Mouse (Mus musculus) heart, embryonic 14.5 days (tissue): Measurements from ENCODE around the gene Cdh23. TPM values are rescaled to one million over a fixed set of nuclear protein-coding genes. Genes with fewer than 3 reads are reported as not detected.

Experiments
- ATAC-seq: fragments of 200-750 bp; cut with Nextera tagmentation; 2 replicates; pipeline ENCODE4 v1.8.0; 2017; ENCODE audit warnings: low read depth, moderate TSS enrichment; ENCODE audit not compliant: insufficient number of reproducible peaks, insufficient read depth, low FRiP score
- H3K27ac ChIP-seq, 2 experiments: fragments of 200-500 bp in 1 of 2; fragments of 300-500 bp in 1 of 2; sonication (generic) in 1 of 2; replicated peaks in 1 of 2; 2 replicates each; pipeline ENCODE4 v1.5.1; 2012 to 2014; ENCODE audit warnings: low read depth in 2 of 2, low read length in 2 of 2, control low read depth in 1 of 2, mild to moderate bottlenecking in 1 of 2, mixed read lengths in 1 of 2; ENCODE audit not compliant: control insufficient read depth in 1 of 2, insufficient read depth in 1 of 2
- H3K27me3 ChIP-seq: fragments of 300-500 bp; sonication (generic); 2 replicates; pipeline ENCODE4 v1.6.1; 2014; ENCODE audit warnings: mild to moderate bottlenecking, low read length, control low read depth; ENCODE audit not compliant: control insufficient read depth, insufficient read depth
- H3K36me3 ChIP-seq: fragments of 300-500 bp; sonication (generic); 2 replicates; pipeline ENCODE4 v1.6.1; 2014; ENCODE audit warnings: mild to moderate bottlenecking, control low read depth, low read length, mixed read lengths; ENCODE audit not compliant: control insufficient read depth, insufficient read depth
- H3K4me1 ChIP-seq, 2 experiments: fragments of 200-500 bp in 1 of 2; fragments of 300-500 bp in 1 of 2; sonication (generic) in 1 of 2; 2 replicates each; pipeline ENCODE4 v1.6.1; 2012 to 2014; ENCODE audit warnings: low read length in 2 of 2, control low read depth in 1 of 2, mixed read lengths in 1 of 2; ENCODE audit not compliant: control insufficient read depth in 2 of 2, insufficient read depth in 2 of 2
- H3K4me2 ChIP-seq: fragments of 300-500 bp; sonication (generic); 2 replicates; pipeline ENCODE4 v1.6.1; 2014; ENCODE audit warnings: mild to moderate bottlenecking, low read length
- H3K4me3 ChIP-seq, 2 experiments: fragments of 200-500 bp in 1 of 2; fragments of 300-500 bp in 1 of 2; sonication (generic) in 1 of 2; 2 replicates each; pipeline ENCODE4 v1.5.1; 2012 to 2014; ENCODE audit warnings: low read length in 2 of 2, mild to moderate bottlenecking in 2 of 2, control low read depth in 1 of 2, low read depth in 1 of 2, moderate library complexity in 1 of 2; ENCODE audit not compliant: control insufficient read depth in 1 of 2, insufficient read depth in 1 of 2
- H3K9ac ChIP-seq: fragments of 300-500 bp; sonication (generic); 2 replicates; pipeline ENCODE4 v1.6.1; 2014; ENCODE audit warnings: mild to moderate bottlenecking, low read length
- H3K9me3 ChIP-seq: fragments of 300-500 bp; sonication (generic); 2 replicates; pipeline ENCODE4 v1.6.1; 2016; ENCODE audit warnings: low read length, control low read depth; ENCODE audit not compliant: control insufficient read depth
- WGBS: fragments of 180-500 bp; shearing (Covaris S2); extraction: QIAGEN DNeasy Blood & Tissue Kit; methylation state at CpG from one replicate; pipeline ENCODE4 v1.1.7; 2014; 5-methylcytosine and 5-hydroxymethylcytosine counted together
- polyA plus RNA-seq: library from polyadenylated mRNA; unstranded; fragments of >200 nt; fragmentation: Nextera tagmentation; extraction: Ambion mirVana; gene quantifications from 2 replicates; pipeline ENCODE4 v1.2.1, GENCODE M21; 2014

Gene Cdh23
- polyA plus RNA-seq, 1 experiment from 2014 or later = 0.31 TPM

- no peak for ATAC-seq
Measured at GRCm38 (mm10) chr10:60558491-60558927, 137.8 kb downstream of the Cdh23 start.

GRCm38 (mm10) chr10:60552951-60553635 is 143.2 kb downstream of the Cdh23 start:
- no peak for ATAC-seq
- no peaks in the 10 kb centered on the region for H3K36me3 ChIP-seq
- no peaks in the 10 kb centered on the region for H3K4me1 ChIP-seq
- H3K9ac ChIP-seq = no peak overlapping the region
- H3K9me3 ChIP-seq = no peaks in the 10 kb centered on the region
- H3K4me3 ChIP-seq = no peak overlapping the region
- H3K27me3 ChIP-seq = no peaks in the 10 kb centered on the region
- no peak overlapping the region for H3K4me2 ChIP-seq
- H3K27ac ChIP-seq = no peak overlapping the region
- WGBS = 74% methylated on average over 3 of the region's 4 CpGs

More at GRCm38 (mm10) chr10:60558491-60558927, 137.8 kb downstream of the Cdh23 start:
- H3K27me3 ChIP-seq = no peaks in the 10 kb centered on the region
- no peak overlapping the region for H3K4me2 ChIP-seq
- H3K9me3 ChIP-seq = no peaks in the 10 kb centered on the region
- H3K4me3 ChIP-seq = no peak overlapping the region
- H3K36me3 ChIP-seq = no peaks in the 10 kb centered on the region
- H3K27ac ChIP-seq = no peak overlapping the region
- peaks cover 3% of the 10 kb centered on the region in 2 experiments; a peak in 3 of 4 replicates for H3K4me1 ChIP-seq
- H3K9ac ChIP-seq = no peak overlapping the region
- 10% methylated on average over 9 of the region's 9 CpGs for WGBS

DNA sequence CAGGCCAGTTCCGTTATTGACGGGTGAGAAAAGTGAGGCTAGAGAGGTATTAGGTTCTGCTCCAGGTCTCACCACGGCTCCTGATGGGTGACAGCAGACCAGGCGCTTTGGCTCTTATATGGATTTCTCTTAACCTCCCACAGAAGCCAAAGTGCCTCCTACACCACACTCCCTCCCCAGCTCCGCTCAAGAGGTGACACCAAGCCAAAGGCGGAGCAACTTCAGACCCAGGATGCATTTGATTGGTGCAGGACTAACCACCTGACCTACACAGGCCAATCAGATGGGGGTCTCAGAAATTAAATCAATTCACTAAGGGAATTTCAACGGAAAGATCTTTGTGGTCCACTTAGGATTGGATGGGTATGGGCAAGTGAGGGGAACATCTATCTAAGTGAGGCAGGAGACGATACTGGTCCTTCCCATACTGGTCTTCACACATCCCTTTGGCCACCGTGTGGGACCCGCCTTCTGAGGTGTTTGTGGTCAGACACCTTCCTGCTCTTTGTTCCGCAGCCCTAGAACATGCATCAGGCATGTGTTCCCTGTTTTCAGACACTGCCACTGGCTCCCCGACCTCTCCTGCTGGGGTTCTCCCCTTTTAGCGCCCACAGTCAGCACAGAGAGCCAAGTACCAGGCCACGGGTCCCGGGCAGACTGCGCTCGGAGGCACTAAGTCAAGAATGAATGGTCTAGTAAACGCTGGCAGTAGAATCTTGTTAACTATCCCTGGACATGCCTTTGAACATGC is 157.0 kb downstream of the Cdh23 start:
- Histone ChIP-seq H3K4me2 (no peak overlapping the region), H3K4me3 (no peak overlapping the region), H3K9ac (no peak overlapping the region), H3K27ac (no peak overlapping the region), H3K9me3 (peaks cover 5% of the 10 kb centered on the region), H3K27me3 (no peaks in the 10 kb centered on the region), H3K4me1 (0 out of 4 replicates have a peak, but pooled peaks cover 0 to 3% of the 10 kb centered on the region in 2 experiments), H3K36me3 (no peaks in the 10 kb centered on the region)
- WGBS = 75% methylated on average over 18 of the region's 18 CpGs
- no peak for ATAC-seq

DNA sequence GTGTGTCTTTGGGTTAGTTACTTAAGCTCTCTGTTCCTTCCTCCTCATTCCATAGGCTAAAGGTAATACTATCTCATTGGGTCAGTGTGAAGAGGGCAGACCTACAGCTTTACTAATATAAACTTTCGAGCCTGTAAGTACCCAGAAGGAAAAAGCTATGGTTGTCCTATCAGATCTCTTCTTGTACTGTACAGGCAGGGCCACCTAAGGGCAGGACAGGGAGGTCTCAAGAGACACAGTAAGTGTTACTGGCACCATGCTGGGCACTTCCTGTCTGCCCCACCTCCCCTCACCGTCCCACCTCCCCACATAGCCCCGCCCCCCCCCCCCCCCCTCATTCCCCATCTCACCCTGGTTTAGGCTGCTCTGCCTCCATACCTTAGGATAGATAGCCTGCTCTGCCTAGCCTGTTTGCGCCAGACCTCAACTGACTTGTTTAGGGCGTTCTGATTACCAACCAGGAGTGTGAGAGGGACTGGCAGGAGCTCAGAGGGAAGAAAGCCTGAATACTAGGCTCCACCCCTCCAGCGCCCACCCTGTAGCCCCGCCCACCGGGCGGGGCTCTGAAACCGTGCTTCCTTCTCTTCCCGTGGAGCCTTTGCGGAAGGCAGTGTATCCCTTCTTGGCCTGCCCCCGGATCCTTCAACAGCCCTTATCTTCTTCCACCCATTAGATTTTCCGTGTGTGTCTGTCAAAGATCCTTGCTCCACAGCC is 160.0 kb downstream of the Cdh23 start:
- 8% methylated on average over 13 of the region's 14 CpGs for whole genome bisulfite sequencing
- Histone ChIP-seq H3K4me1 (0 out of 4 replicates have a peak, but pooled peaks cover 0 to 3% of the 10 kb centered on the region in 2 experiments), H3K4me2 (peak overlapping the region; percentile 31), H3K9ac (no peak overlapping the region), H3K4me3 (no peak overlapping the region), H3K27me3 (peaks cover 6% of the 10 kb centered on the region; the same call in 1 of the 2 replicates), H3K27ac (no peak overlapping the region), H3K9me3 (no peaks in the 10 kb centered on the region), H3K36me3 (no peaks in the 10 kb centered on the region)
- ATAC-seq = peak; percentile 44

DNA sequence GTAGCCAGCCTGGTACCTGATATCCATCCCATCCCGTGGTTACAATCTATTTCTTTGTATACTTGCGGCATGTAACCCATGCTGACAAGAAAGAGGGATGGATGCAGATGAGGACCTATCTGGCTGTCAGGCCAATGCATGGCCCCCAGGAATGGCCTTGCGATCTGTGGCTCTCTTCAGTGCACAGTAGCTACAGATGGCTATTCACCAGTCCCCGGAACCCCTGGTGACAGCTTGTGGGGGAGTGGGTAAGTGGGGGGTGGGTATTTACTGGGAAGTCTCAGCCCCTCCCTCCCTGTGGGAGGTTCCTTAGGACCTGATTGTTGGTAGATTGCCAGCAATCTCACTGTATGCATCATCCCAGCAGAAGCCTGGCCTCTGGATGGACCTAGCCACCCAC is 163.8 kb downstream of the Cdh23 start:
- H3K27me3 ChIP-seq = peaks cover 6% of the 10 kb centered on the region
- H3K36me3 ChIP-seq = no peaks in the 10 kb centered on the region
- no peaks in the 10 kb centered on the region for H3K9me3 ChIP-seq
- 56% methylated on average over 4 of the region's 4 CpGs for WGBS
- H3K4me1 ChIP-seq = 0 out of 4 replicates have a peak, but pooled peaks cover 0 to 3% of the 10 kb centered on the region in 2 experiments
- no peak for ATAC-seq
- H3K4me2 ChIP-seq = no peak overlapping the region
- no peak overlapping the region for H3K27ac ChIP-seq
- H3K4me3 ChIP-seq = no peak overlapping the region
- H3K9ac ChIP-seq = no peak overlapping the region

DNA sequence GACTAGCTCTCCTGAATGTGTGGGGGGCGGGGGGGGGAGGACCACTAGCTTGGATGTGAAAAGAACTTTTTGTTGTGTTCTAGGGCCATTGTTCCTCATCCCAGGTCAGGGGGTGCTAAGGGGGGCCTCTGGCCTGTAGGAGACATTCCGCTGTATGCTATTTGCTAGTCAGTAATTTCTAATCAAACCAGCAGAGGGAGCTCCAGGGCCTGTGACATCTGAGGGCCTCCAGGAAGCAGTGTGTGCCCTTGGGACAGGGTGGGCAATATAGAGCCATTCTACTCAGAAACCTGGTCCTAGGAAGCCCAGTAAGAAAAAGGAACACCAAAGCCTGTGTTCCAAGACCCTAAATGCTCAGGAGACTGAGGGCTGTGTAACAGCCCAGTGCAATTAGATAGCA is 164.9 kb downstream of the Cdh23 start:
- no peak overlapping the region for H3K4me2 ChIP-seq
- no peak overlapping the region for H3K9ac ChIP-seq
- H3K4me1 ChIP-seq = 0 out of 4 replicates have a peak, but pooled peaks cover 0 to under 1% of the 10 kb centered on the region in 2 experiments
- no peak overlapping the region for H3K4me3 ChIP-seq
- ATAC-seq = no peak
- 15% methylated on average over 2 of the region's 2 CpGs for WGBS
- no peaks in the 10 kb centered on the region for H3K9me3 ChIP-seq
- H3K36me3 ChIP-seq = no peaks in the 10 kb centered on the region
- H3K27me3 ChIP-seq = peaks cover 6% of the 10 kb centered on the region
- no peak overlapping the region for H3K27ac ChIP-seq

DNA sequence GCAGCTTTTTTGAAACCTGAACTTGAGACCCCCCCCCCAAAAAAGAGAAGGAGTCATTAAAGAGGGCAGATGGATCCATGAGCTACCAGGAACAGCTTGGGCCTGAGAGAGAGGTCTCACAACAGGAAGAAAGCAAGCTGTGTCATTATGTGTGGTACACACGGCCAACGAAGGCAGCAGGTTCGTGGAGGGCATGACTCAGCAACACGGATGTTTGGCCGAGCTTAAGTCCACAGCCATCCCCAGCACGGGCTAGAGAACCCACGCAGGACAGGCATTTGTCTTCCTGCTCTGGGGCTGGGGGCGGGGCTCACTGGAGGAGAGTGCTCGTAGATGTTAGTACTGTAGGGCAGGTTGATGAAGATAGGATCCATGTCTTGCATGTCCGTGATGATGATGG is 165.7 kb downstream of the Cdh23 start:
- no peak overlapping the region for H3K4me3 ChIP-seq
- no peak overlapping the region for H3K27ac ChIP-seq
- 62% methylated on average over 10 of the region's 10 CpGs for WGBS
- H3K4me1 ChIP-seq = no peaks in the 10 kb centered on the region
- ATAC-seq = no peak
- H3K9me3 ChIP-seq = no peaks in the 10 kb centered on the region
- H3K4me2 ChIP-seq = no peak overlapping the region
- H3K36me3 ChIP-seq = no peaks in the 10 kb centered on the region
- no peak overlapping the region for H3K9ac ChIP-seq
- peaks cover 6% of the 10 kb centered on the region for H3K27me3 ChIP-seq
